Mouse (Mus musculus): ENCODE data around the gene Ifi27l2b. TPM values are rescaled to one million over a fixed set of nuclear protein-coding genes. Genes with fewer than 3 reads are reported as not detected.

Ifi27l2b gene
- total RNA-seq, 2 experiments from 2014 or later = not detected

- DNase-seq = peak; percentile 33 to 54
- intact Hi-C loops (cut with DNase I) = no loop called here
These were observed 13.5 kb downstream of the Ifi27l2b start, which contains the start of gene Ifi27l2a for GRCm38 (mm10) chr12:103443524-103443923. Ifi27l2a (minus strand) TSS chr12:103443680.

- no peak for DNase-seq
- intact Hi-C loops (cut with DNase I) = no loop called here
These were observed 19.4 kb downstream of the Ifi27l2b start for GRCm38 (mm10) chr12:103437601-103438000.

- DNase-seq = no peak
- intact Hi-C loops (cut with DNase I) = no loop called here
These were observed 22.2 kb downstream of the Ifi27l2b start for GRCm38 (mm10) chr12:103434861-103435260.

- DNase-seq = peak; percentile 74
- intact Hi-C loops (cut with DNase I) = no loop called here
These were observed 22.9 kb downstream of the Ifi27l2b start, which contains the start of gene Ifi27 for GRCm38 (mm10) chr12:103433986-103434731. Ifi27 (plus strand) TSS chr12:103434211.

- DNase-seq = peak in 1 of 2 experiments; percentile 21
- intact Hi-C loops (cut with DNase I) = no loop called here
These were observed 23.6 kb downstream of the Ifi27l2b start for GRCm38 (mm10) chr12:103433430-103433829.

- intact Hi-C loops (cut with DNase I) = loop anchor here (1.0 to 2.0 kb wide), 2 partner anchors 18 to 66 kb away; no protein-coding TSS in a partner anchor
- no peak for DNase-seq
These were observed 30.3 kb downstream of the Ifi27l2b start for GRCm38 (mm10) chr12:103426710-103427109.

GRCm38 (mm10) chr12:103425729-103426470 lies 31.1 kb downstream of the Ifi27l2b start, which contains the start of gene Ddx24:
Ddx24 (minus strand) TSS chr12:103425830.
- intact Hi-C loops (cut with DNase I) = loop anchor here (1.0 to 2.0 kb wide), 3 partner anchors 19 to 66 kb away; partner anchors contain the start of gene Otub2
- peak; percentile 95 to 96 for DNase-seq

- intact Hi-C loops (cut with DNase I) = loop anchor here (2.0 kb wide), 1 partner anchor 36 kb away; the partner anchor contains the start of gene Otub2
- DNase-seq = peak in 1 of 2 experiments; percentile 17
These were observed 31.9 kb downstream of the Ifi27l2b start for GRCm38 (mm10) chr12:103425016-103425728.

GRCm38 (mm10) chr12:103408144-103408543 lies 48.9 kb downstream of the Ifi27l2b start:
- no peak for DNase-seq
- intact Hi-C loops (cut with DNase I) = no loop called here

- intact Hi-C loops (cut with DNase I) = no loop called here
- DNase-seq = no peak
These were observed 49.3 kb downstream of the Ifi27l2b start, which contains the start of gene 9330161L09Rik for GRCm38 (mm10) chr12:103407720-103408119. 9330161L09Rik (minus strand) TSS chr12:103407820.

- DNase-seq = no peak
- intact Hi-C loops (cut with DNase I) = no loop called here
These were observed 52.9 kb downstream of the Ifi27l2b start for GRCm38 (mm10) chr12:103404131-103404530.

Other genes with a start within 250 kb of the Ifi27l2b start
- under 1 TPM in 1 of 2 experiments, not detected in 1; 0.43 TPM for gene Prima1, start 215.1 kb downstream of the Ifi27l2b start, total RNA-seq (2021)
- gene Fam181a, start 146.2 kb downstream of the Ifi27l2b start, total RNA-seq (2021) = not detected
- 100 to 1,000 TPM; 370 to 512 TPM for gene Asb2, start 101.2 kb downstream of the Ifi27l2b start, total RNA-seq (2021)
- 1 to 10 TPM; 2.6 to 4.5 TPM for gene Otub2, start 68.5 kb downstream of the Ifi27l2b start, total RNA-seq (2021)
- 1 to 10 TPM; 1.3 to 1.4 TPM for gene 9330161L09Rik, start 49.4 kb downstream of the Ifi27l2b start, total RNA-seq (2021)
- 10 to 100 TPM; 81.2 to 82.6 TPM for gene Ddx24, start 31.4 kb downstream of the Ifi27l2b start, total RNA-seq (2021)
- gene Ifi27, start 23.0 kb downstream of the Ifi27l2b start, total RNA-seq (2021) = 10 to 100 TPM; 64.1 to 65.7 TPM
- 10 to 100 TPM; 43.8 to 98.9 TPM for gene Ifi27l2a, start 13.5 kb downstream of the Ifi27l2b start, total RNA-seq (2021)
- under 1 TPM; 0.33 to 0.53 TPM for gene Ppp4r4, start 75.1 kb upstream of the Ifi27l2b start, total RNA-seq (2021)
- gene Serpina10, start 174.2 kb upstream of the Ifi27l2b start, total RNA-seq (2021) = not detected
- not detected for gene Serpina6, start 200.0 kb upstream of the Ifi27l2b start, total RNA-seq (2021)
- gene Serpina16, start 218.9 kb upstream of the Ifi27l2b start, total RNA-seq (2021) = not detected
- not detected for gene Serpina1f, start 238.3 kb upstream of the Ifi27l2b start, total RNA-seq (2021)

Data from heart, postnatal 36 days (tissue).